ENCODE assay signal across 17 mouse cellular contexts in genomic region chr7:70756676-70757075, GRCm38 (mm10).
"Had no signal": no experiment of that assay in that cellular context is flagged by ENCODE, and none has a peak within 500 bp of the region (broad histone marks: within the 10 kb centered on the region; RNA-seq: fewer than 3 reads in every experiment).

No protein-coding gene starts in this region.

- H3K4me1 ChIP-seq: lung, embryonic 15.5 days; megakaryocyte, embryonic 14.5 days; midbrain, embryonic 15.5 days; stomach, embryonic 15.5 days had no signal

- H3K4me3 ChIP-seq: lung, embryonic 15.5 days; megakaryocyte, embryonic 14.5 days; midbrain, embryonic 13.5 days; midbrain, embryonic 15.5 days; neural tube, embryonic 12.5 days; stomach, embryonic 15.5 days had no signal

- H3K9ac ChIP-seq: lung, embryonic 15.5 days; midbrain, embryonic 13.5 days; midbrain, embryonic 15.5 days; neural tube, embryonic 12.5 days; stomach, embryonic 15.5 days had no signal

- H3K4me2 ChIP-seq: lung, embryonic 15.5 days; midbrain, embryonic 11.5 days; midbrain, embryonic 13.5 days; midbrain, embryonic 15.5 days; neural tube, embryonic 12.5 days; stomach, embryonic 15.5 days had no signal

- H3K9me3 ChIP-seq: lung, embryonic 15.5 days; midbrain, embryonic 13.5 days; midbrain, embryonic 15.5 days; stomach, embryonic 15.5 days had no signal

- H3K36me3 ChIP-seq: lung, embryonic 15.5 days; midbrain, embryonic 13.5 days; midbrain, embryonic 15.5 days; neural tube, embryonic 12.5 days; stomach, embryonic 15.5 days had no signal

- H3K27ac ChIP-seq: lung, embryonic 15.5 days; macrophage; midbrain, embryonic 13.5 days; midbrain, embryonic 15.5 days; neural tube, embryonic 12.5 days; stomach, embryonic 15.5 days; stomach, postnatal 0 days had no signal

- H3K27me3 ChIP-seq: lung, embryonic 15.5 days; megakaryocyte, embryonic 14.5 days; stomach, embryonic 15.5 days had no signal

- ATAC-seq: lung, postnatal 0 days; midbrain, embryonic 13.5 days; midbrain, embryonic 15.5 days had no signal

- DNase-seq: lung, adult 2 months; lung, postnatal 14 days; lung, postnatal 36 days; right cerebral cortex, postnatal 14 days; thymus, adult 2 months; thymus, postnatal 25 days; thymus, postnatal 4 days had no signal
